Mouse (Mus musculus): ENCODE measurements at regions not wholly inside any gene's neighbourhood (a gene's known extent, or its start where the extent isn't known, plus 50 kb on each side); places are given as distances from the start of the nearest gene placed in this dataset.

GRCm38 (mm10) chr15:63500453-63500852 lies 344.5 kb downstream of the Gsdmc2 start:
- H3K9ac ChIP-seq (ENCODE audit: control insufficient read depth, low read depth, low read length, poor library complexity, severe bottlenecking): no peak overlapping the region
- H3K27me3 ChIP-seq (ENCODE audit: control insufficient read depth in 1 of 2, insufficient read depth in 2 of 2, low read length in 2 of 2): no peaks in the 10 kb centered on the region
- no peaks in the 10 kb centered on the region for H3K9me3 ChIP-seq (replicated peaks; ENCODE audit: insufficient read depth, low read length)
- H3K27ac ChIP-seq (ENCODE audit: control insufficient read depth, low read depth, low read length): no peak overlapping the region
- H3K79me2 ChIP-seq (ENCODE audit: control insufficient read depth, insufficient read depth, low read length, poor library complexity): no peaks in the 10 kb centered on the region
- H3K36me3 ChIP-seq (ENCODE audit: control insufficient read depth in 1 of 2, insufficient read depth in 2 of 2, low read length in 2 of 2): no peaks in the 10 kb centered on the region
- no peaks in the 10 kb centered on the region for H3K4me1 ChIP-seq (ENCODE audit: control insufficient read depth in 1 of 2, insufficient read depth in 2 of 2, low read length in 2 of 2)
- no peak for DNase-seq (ENCODE audit: low read depth, low spot score)
- H3K4me3 ChIP-seq (ENCODE audit: control insufficient read depth in 1 of 2, insufficient read depth in 1 of 2, low read depth in 2 of 2, low read length in 2 of 2): no peak overlapping the region
- TF ChIP-seq MAZ (IDR thresholded peaks at IDR 0.05; ENCODE audit: low read depth, low read length): no peak
- no peak for TF ChIP-seq SIN3A (IDR thresholded peaks at IDR 0.05; ENCODE audit: low read length)
- TF ChIP-seq TCF12 (IDR thresholded peaks at IDR 0.05; ENCODE audit: low read depth, low read length): no peak
- no peak for TF ChIP-seq NELFE (IDR thresholded peaks at IDR 0.05; ENCODE audit: low read depth, low read length)
- TF ChIP-seq MAX (IDR thresholded peaks at IDR 0.05; ENCODE audit: low read length): no peak
- TF ChIP-seq MYC (IDR thresholded peaks at IDR 0.05; ENCODE audit: low read depth, low read length): no peak
- TF ChIP-seq E2F4 (IDR thresholded peaks at IDR 0.05; ENCODE audit: borderline replicate concordance, low read depth, low read length): no peak

GRCm38 (mm10) chr15:63498483-63498882 lies 346.5 kb downstream of the Gsdmc2 start:
- no peaks in the 10 kb centered on the region for H3K79me2 ChIP-seq (ENCODE audit: control insufficient read depth, insufficient read depth, low read length, poor library complexity)
- no peak overlapping the region for H3K27ac ChIP-seq (ENCODE audit: control insufficient read depth, low read depth, low read length)
- H3K4me3 ChIP-seq (ENCODE audit: control insufficient read depth in 1 of 2, insufficient read depth in 1 of 2, low read depth in 2 of 2, low read length in 2 of 2): no peak overlapping the region
- DNase-seq (ENCODE audit: low read depth, low spot score): no peak
- no peaks in the 10 kb centered on the region for H3K36me3 ChIP-seq (ENCODE audit: control insufficient read depth in 1 of 2, insufficient read depth in 2 of 2, low read length in 2 of 2)
- H3K4me1 ChIP-seq (ENCODE audit: control insufficient read depth in 1 of 2, insufficient read depth in 2 of 2, low read length in 2 of 2): no peaks in the 10 kb centered on the region
- H3K9ac ChIP-seq (ENCODE audit: control insufficient read depth, low read depth, low read length, poor library complexity, severe bottlenecking): no peak overlapping the region
- TF ChIP-seq HCFC1 (IDR thresholded peaks at IDR 0.05; ENCODE audit: low read depth, low read length) (no peak), GABPA (IDR thresholded peaks at IDR 0.05; ENCODE audit: low read depth, low read length) (no peak), NRF1 (IDR thresholded peaks at IDR 0.05; ENCODE audit: insufficient read depth, low read depth, low read length, poor library complexity, severe bottlenecking) (no peak), SIN3A (IDR thresholded peaks at IDR 0.05; ENCODE audit: low read length) (no peak), CTCF (IDR thresholded peaks at IDR 0.05 in 2 of 3, conservative IDR thresholded peaks at IDR 0.05 in 1 of 3; ENCODE audit: control insufficient read depth in 1 of 3, insufficient read depth in 1 of 3, low read depth in 2 of 3, low read length in 3 of 3, poor library complexity in 1 of 3, severe bottlenecking in 1 of 3) (no peak), MAX (IDR thresholded peaks at IDR 0.05; ENCODE audit: low read length) (no peak), POLR2AphosphoS5 (IDR thresholded peaks at IDR 0.05; ENCODE audit: borderline replicate concordance, low read depth, low read length) (no peak), CHD1 (IDR thresholded peaks at IDR 0.05; ENCODE audit: low read depth, low read length) (no peak), NELFE (IDR thresholded peaks at IDR 0.05; ENCODE audit: low read depth, low read length) (no peak), CHD2 (IDR thresholded peaks at IDR 0.05; ENCODE audit: low read length) (no peak), RCOR1 (IDR thresholded peaks at IDR 0.05; ENCODE audit: low read depth, low read length) (no peak), POLR2AphosphoS2 (IDR thresholded peaks at IDR 0.05; ENCODE audit: low read length) (no peak), RAD21 (IDR thresholded peaks at IDR 0.05; ENCODE audit: low read depth, low read length) (no peak), MAFK (IDR thresholded peaks at IDR 0.05; ENCODE audit: borderline replicate concordance, low read depth, low read length) (no peak), USF1 (IDR thresholded peaks at IDR 0.05; ENCODE audit: low read depth, low read length) (no peak), KAT2A (conservative IDR thresholded peaks at IDR 0.05; ENCODE audit: low read depth, low read length) (no peak), TAL1 (IDR thresholded peaks at IDR 0.05; ENCODE audit: low read length) (no peak), MEF2A (IDR thresholded peaks at IDR 0.05; ENCODE audit: extremely low read depth, insufficient replicate concordance, low read depth, low read length, poor library complexity, severe bottlenecking) (no peak), ELF1 (IDR thresholded peaks at IDR 0.05; ENCODE audit: low read depth, low read length) (no peak)
- H3K9me3 ChIP-seq (replicated peaks; ENCODE audit: insufficient read depth, low read length): no peaks in the 10 kb centered on the region
- H3K27me3 ChIP-seq (ENCODE audit: control insufficient read depth in 1 of 2, insufficient read depth in 2 of 2, low read length in 2 of 2): no peaks in the 10 kb centered on the region
